Mouse (Mus musculus) midbrain, postnatal 0 days (tissue): ENCODE results near the gene Ttc36. TPM values are rescaled to one million over a fixed set of nuclear protein-coding genes. Genes with fewer than 3 reads are reported as not detected.
"Not testable (repeated sequence)": the region's sequence is repeated elsewhere in the genome, so short reads cannot be mapped to it uniquely, and the experiment has no call there.

ENCODE experiments used
- ATAC-seq: fragments of 200-750 bp; cut with Nextera tagmentation; 2 replicates; pipeline ENCODE4 v1.8.0; 2017; ENCODE audit warnings: moderate number of reproducible peaks, mild to moderate bottlenecking, moderate TSS enrichment, moderate library complexity; ENCODE audit not compliant: low FRiP score
- DNase-seq: peaks from one replicate; pipeline ENCODE4 v3.0.0-alpha.2; 2015; ENCODE audit warnings: low spot score
- H3K27ac ChIP-seq: fragments of 300-500 bp; sonication (generic); 2 replicates; pipeline ENCODE4 v1.5.1; 2014; ENCODE audit warnings: low read depth, mild to moderate bottlenecking, low read length, mixed read lengths
- H3K27me3 ChIP-seq: fragments of 300-500 bp; sonication (generic); 2 replicates; pipeline ENCODE4 v1.6.1; 2014; ENCODE audit warnings: low read length, control low read depth, mixed read lengths; ENCODE audit not compliant: insufficient read depth
- H3K36me3 ChIP-seq: fragments of 300-500 bp; sonication (generic); 2 replicates; pipeline ENCODE4 v1.6.1; 2014; ENCODE audit warnings: low read length, control low read depth, mixed read lengths; ENCODE audit not compliant: insufficient read depth
- H3K4me1 ChIP-seq: fragments of 300-500 bp; sonication (generic); 2 replicates; pipeline ENCODE4 v1.6.1; 2014; ENCODE audit warnings: mild to moderate bottlenecking, control low read depth, antibody characterized with exemption, low read length, mixed read lengths; ENCODE audit not compliant: insufficient read depth
- H3K4me2 ChIP-seq: fragments of 300-500 bp; sonication (generic); 2 replicates; pipeline ENCODE4 v1.6.1; 2014; ENCODE audit warnings: low read depth, mild to moderate bottlenecking, low read length, mixed read lengths; ENCODE audit not compliant: poor library complexity, severe bottlenecking
- H3K4me3 ChIP-seq: fragments of 300-500 bp; sonication (generic); 2 replicates; pipeline ENCODE4 v1.5.1; 2014; ENCODE audit warnings: low read depth, mild to moderate bottlenecking, low read length, moderate library complexity
- H3K9ac ChIP-seq: fragments of 300-500 bp; sonication (generic); replicated peaks from 2 replicates; pipeline ENCODE4 v1.6.1; 2014; ENCODE audit warnings: mild to moderate bottlenecking, low read length, moderate library complexity, mixed read lengths; ENCODE audit not compliant: poor library complexity, severe bottlenecking
- H3K9me3 ChIP-seq: fragments of 300-500 bp; sonication (generic); 2 replicates; pipeline ENCODE4 v1.6.1; 2016; ENCODE audit warnings: low read length, control low read depth
- CTCF ChIP-seq: IDR thresholded peaks from 2 replicates; pipeline ENCODE4 v1.5.1; 2016; ENCODE audit warnings: antibody characterized with exemption, mild to moderate bottlenecking
- WGBS: fragments of 180-500 bp; shearing (Covaris S2); extraction: QIAGEN DNeasy Blood & Tissue Kit; methylation state at CpG from one replicate; pipeline ENCODE4 v1.1.7; 2014; 5-methylcytosine and 5-hydroxymethylcytosine counted together
- polyA plus RNA-seq: library from polyadenylated mRNA; unstranded; fragments of >200 nt; fragmentation: Nextera tagmentation; extraction: Ambion mirVana; gene quantifications from 2 replicates; pipeline ENCODE4 v1.2.1, GENCODE M21; 2015
- total RNA-seq: library from RNA; depleted of rRNA; stranded (reverse); fragments of >200 nt; gene quantifications from 2 replicates; pipeline ENCODE4 v1.2.3, GENCODE M21; 2014; rRNA removed

The Ttc36 gene
- total and polyA plus RNA-seq, 2 experiments from 2014 or later = 1.0 to 3.3 TPM

DNA sequence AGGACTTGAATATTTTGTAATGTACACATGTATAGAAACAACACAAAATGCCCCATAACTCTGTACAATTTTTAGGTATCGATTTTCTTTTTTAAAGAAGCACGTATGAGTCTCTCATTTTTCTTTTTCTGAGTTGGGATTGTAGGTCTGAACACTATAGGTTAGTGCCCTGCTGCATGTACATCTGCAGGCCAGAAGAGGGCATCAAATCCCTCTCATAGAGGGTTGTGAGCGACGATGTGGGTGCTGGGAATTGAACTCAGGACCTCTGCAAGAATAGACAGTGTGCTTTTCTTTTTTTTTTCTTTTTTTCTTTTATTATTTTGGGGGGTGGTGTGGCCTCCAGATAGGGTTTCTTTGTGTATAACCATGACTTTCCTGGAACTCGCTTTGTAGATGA is 31.5 kb downstream of the Ttc36 start:
- TF ChIP-seq CTCF = no peak; the same call in 1 of the 2 replicates
- Histone ChIP-seq H3K4me3 (no peak overlapping the region), H3K27me3 (no peaks in the 10 kb centered on the region), H3K9ac (no peak overlapping the region), H3K4me2 (no peak overlapping the region), H3K9me3 (no peaks in the 10 kb centered on the region), H3K4me1 (no peaks in the 10 kb centered on the region), H3K27ac (no peak overlapping the region), H3K36me3 (no peaks in the 10 kb centered on the region)
- DNase-seq (no peak), ATAC-seq (no peak)
- WGBS = 92% methylated on average over 5 of the region's 5 CpGs

DNA sequence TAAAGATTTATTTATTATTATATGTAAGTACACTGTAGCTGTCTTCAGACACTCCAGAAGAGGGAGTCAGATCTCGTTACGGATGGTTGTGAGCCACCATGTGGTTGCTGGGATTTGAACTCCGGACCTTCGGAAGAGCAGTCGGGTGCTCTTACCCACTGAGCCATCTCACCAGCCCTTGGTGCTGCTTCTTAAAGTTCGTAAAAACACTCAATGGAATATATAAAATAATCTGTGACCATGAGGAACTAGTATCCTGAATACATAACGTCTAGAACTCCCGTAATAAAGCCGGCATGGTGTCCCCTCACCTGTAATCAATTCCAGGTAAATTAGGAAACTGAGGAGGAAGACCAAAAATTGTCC is 34.9 kb downstream of the Ttc36 start:
- 49% methylated on average over 7 of the region's 9 CpGs for WGBS
- not testable (repeated sequence) for ATAC-seq

DNA sequence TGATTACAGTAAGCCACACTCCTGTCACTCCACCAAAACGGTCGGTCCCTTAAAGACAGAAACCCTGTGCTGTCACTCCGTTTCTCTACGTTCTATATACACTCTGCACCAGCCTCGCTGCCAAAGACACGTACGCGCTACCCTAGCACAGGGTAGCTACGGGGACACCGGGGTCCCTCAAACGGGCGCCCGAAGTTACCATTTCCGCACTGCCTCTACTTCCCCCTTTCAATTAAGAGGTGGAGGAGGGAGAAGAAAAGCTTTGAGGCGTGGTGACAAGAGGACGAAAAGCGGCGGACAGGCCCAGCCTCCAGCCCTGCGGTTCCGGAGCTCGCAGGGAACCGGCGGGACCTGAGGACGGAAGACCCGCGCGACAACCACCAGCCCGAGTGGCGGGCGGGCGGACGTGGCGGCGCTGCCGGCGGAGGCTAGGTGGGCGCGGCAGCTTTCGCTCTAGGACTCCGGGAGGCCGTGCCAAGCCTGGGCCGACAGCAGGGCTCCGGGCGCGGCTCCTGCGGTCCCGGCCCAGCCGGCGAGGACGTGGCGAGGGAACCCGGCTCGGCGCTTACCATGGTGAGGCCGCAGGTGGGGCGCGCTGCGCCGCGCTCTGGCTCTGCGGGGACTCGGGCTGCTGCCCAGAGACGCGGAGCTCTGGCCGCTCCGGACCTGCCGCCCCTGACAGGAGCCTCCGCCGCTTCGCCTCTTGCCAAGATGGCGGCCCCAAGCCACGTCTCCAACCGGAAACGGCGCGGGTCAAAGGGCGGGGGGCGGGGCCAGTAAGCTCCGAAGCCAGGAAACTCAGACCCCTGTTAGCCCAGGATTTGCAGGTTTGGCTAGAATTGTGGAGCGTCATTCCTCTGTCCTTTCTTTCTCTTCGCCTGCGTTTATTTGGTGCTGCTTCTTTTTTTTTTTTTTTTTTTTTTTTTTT is 35.5 kb downstream of the Ttc36 start, which contains the start of the genes Arcn1 and Ift46:
Arcn1 (minus strand) TSS at position 745 of the 928 bp plus-strand sequence.
Ift46 (plus strand) TSS at position 808 of the 928 bp plus-strand sequence.
- under 1% methylated on average over 80 of the region's 82 CpGs for WGBS
- DNase-seq = peak; percentile 94

More for the DNA sequence above, 34.9 kb downstream of the Ttc36 start:
- H3K9me3 ChIP-seq, H3K27ac ChIP-seq, H3K27me3 ChIP-seq, H3K9ac ChIP-seq, H3K36me3 ChIP-seq, DNase-seq, H3K4me1 ChIP-seq: not testable (repeated sequence)
- H3K4me3 ChIP-seq = peak overlapping the region; percentile 100
- H3K4me2 ChIP-seq = peak overlapping the region; percentile 71; the same call in 1 of the 2 replicates

DNA sequence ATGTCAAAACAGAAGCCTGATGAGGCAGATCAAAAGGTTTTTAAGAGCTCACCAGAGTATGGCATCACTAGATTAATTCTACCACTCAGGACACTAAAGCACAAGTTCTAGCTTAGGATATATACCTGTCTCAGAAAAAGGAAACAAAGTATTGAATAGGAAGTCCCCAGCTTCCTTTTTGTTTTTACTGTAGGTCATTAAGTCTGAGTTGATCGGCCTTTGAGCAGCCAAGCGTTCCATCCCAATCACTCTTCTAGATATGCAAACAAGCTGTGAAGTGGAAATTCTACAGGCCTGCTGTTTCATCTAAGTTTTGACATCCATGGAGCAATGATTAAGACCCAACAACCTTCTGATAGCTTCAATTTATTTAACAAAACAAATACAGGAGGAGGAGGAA is 42.0 kb downstream of the Ttc36 start:
- DNase-seq (no peak), ATAC-seq (no peak)
- 0 out of 2 replicates have a peak, but pooled peaks cover 4% of the 10 kb centered on the region for H3K4me1 ChIP-seq
- no peak overlapping the region for H3K4me3 ChIP-seq
- peaks cover 7% of the 10 kb centered on the region; the same call in 1 of the 2 replicates for H3K36me3 ChIP-seq
- H3K4me2 ChIP-seq = no peak overlapping the region
- H3K9me3 ChIP-seq = no peaks in the 10 kb centered on the region
- no peak for TF ChIP-seq CTCF
- WGBS = 89% methylated on average over 2 of the region's 2 CpGs
- H3K9ac ChIP-seq = no peak overlapping the region
- no peak overlapping the region for H3K27ac ChIP-seq
- no peaks in the 10 kb centered on the region for H3K27me3 ChIP-seq

More for the DNA sequence above, 35.5 kb downstream of the Ttc36 start, which contains the start of the genes Arcn1 and Ift46:
- Histone ChIP-seq H3K9ac (peak within 1 kb of the TSS; percentile 98), H3K36me3 (no peaks in the 10 kb centered on the region), H3K27me3 (no peaks in the 10 kb centered on the region), H3K4me1 (peaks cover 6% of the 10 kb centered on the region; the same call in 1 of the 2 replicates), H3K4me2 (peak within 1 kb of the TSS; percentile 71), H3K27ac (peak within 1 kb of the TSS; percentile 94), H3K4me3 (peak within 1 kb of the TSS; percentile 100), H3K9me3 (no peaks in the 10 kb centered on the region)
- TF ChIP-seq CTCF = no peak; the same call in 1 of the 2 replicates
- ATAC-seq = peak; percentile 91

Other genes with a start within 250 kb of the Ttc36 start
- gene Cxcr5, start 241.2 kb downstream of the Ttc36 start, total RNA-seq = not detected in 2 replicates
- gene Cxcr5, start 241.2 kb downstream of the Ttc36 start, polyA plus RNA-seq = not detected in 2 replicates
- gene Ddx6, start 198.2 kb downstream of the Ttc36 start, total RNA-seq = 68.6 and 87.2 TPM in 2 replicates
- 14.8 and 19.9 TPM in 2 replicates for gene Ddx6, start 198.2 kb downstream of the Ttc36 start, polyA plus RNA-seq
- gene Treh, start 129.8 kb downstream of the Ttc36 start, total RNA-seq = not detected in 2 replicates
- gene Treh, start 129.8 kb downstream of the Ttc36 start, polyA plus RNA-seq = not detected in 2 replicates
- gene Phldb1, start 67.9 kb downstream of the Ttc36 start, total RNA-seq = 140 and 154 TPM in 2 replicates
- gene Phldb1, start 67.9 kb downstream of the Ttc36 start, polyA plus RNA-seq = 34.8 and 41.0 TPM in 2 replicates
- 93.7 and 108 TPM in 2 replicates for gene Arcn1, start 35.2 kb downstream of the Ttc36 start, total RNA-seq
- 102 and 106 TPM in 2 replicates for gene Arcn1, start 35.2 kb downstream of the Ttc36 start, polyA plus RNA-seq
- gene Ift46, start 35.2 kb downstream of the Ttc36 start, total RNA-seq = 64.8 and 72.1 TPM in 2 replicates
- 151 and 170 TPM in 2 replicates for gene Ift46, start 35.2 kb downstream of the Ttc36 start, polyA plus RNA-seq
- gene Tmem25, start 3.8 kb downstream of the Ttc36 start, total RNA-seq = 29.9 and 32.6 TPM in 2 replicates
- gene Tmem25, start 3.8 kb downstream of the Ttc36 start, polyA plus RNA-seq = 25.9 and 30.1 TPM in 2 replicates
- 27.8 and 28.0 TPM in 2 replicates for gene Kmt2a, start 78.2 kb upstream of the Ttc36 start, total RNA-seq
- gene Kmt2a, start 78.2 kb upstream of the Ttc36 start, polyA plus RNA-seq = 14.0 and 20.0 TPM in 2 replicates
- 204 and 253 TPM in 2 replicates for gene Atp5l, start 117.7 kb upstream of the Ttc36 start, total RNA-seq
- gene Atp5l, start 117.7 kb upstream of the Ttc36 start, polyA plus RNA-seq = 870 and 874 TPM in 2 replicates
- 51.9 and 62.2 TPM in 2 replicates for gene Ube4a, start 162.5 kb upstream of the Ttc36 start, total RNA-seq
- 26.4 and 26.7 TPM in 2 replicates for gene Ube4a, start 162.5 kb upstream of the Ttc36 start, polyA plus RNA-seq
- gene Cd3g, start 177.4 kb upstream of the Ttc36 start, total RNA-seq = not detected in 2 replicates
- not detected in 2 replicates for gene Cd3g, start 177.4 kb upstream of the Ttc36 start, polyA plus RNA-seq
- not detected in 2 replicates for gene Cd3d, start 178.7 kb upstream of the Ttc36 start, total RNA-seq
- gene Cd3d, start 178.7 kb upstream of the Ttc36 start, polyA plus RNA-seq = not detected in 2 replicates
- not detected in 2 replicates for gene Cd3e, start 206.6 kb upstream of the Ttc36 start, total RNA-seq
- 0.11 and 0.15 TPM in 2 replicates for gene Cd3e, start 206.6 kb upstream of the Ttc36 start, polyA plus RNA-seq
- gene Mpzl2, start 236.7 kb upstream of the Ttc36 start, total RNA-seq = 3.1 and 5.6 TPM in 2 replicates
- 4.0 and 4.4 TPM in 2 replicates for gene Mpzl2, start 236.7 kb upstream of the Ttc36 start, polyA plus RNA-seq